Mouse (Mus musculus) limb, embryonic 14.5 days (tissue): ENCODE measurements at regions not wholly inside any gene's neighbourhood (a gene's known extent, or its start where the extent isn't known, plus 50 kb on each side); places are given as distances from the start of the nearest gene placed in this dataset.

ENCODE experiments used
- ATAC-seq: fragments of 200-750 bp; cut with Nextera tagmentation; 2 replicates; pipeline ENCODE4 v1.8.0; 2017; ENCODE audit warnings: low read depth, moderate number of reproducible peaks, moderate TSS enrichment; ENCODE audit not compliant: low FRiP score
- DNase-seq: peaks from one replicate; pipeline ENCODE4 v3.0.0-alpha.2; 2015; ENCODE audit warnings: low spot score
- H3K27ac ChIP-seq: fragments of 300-500 bp; sonication (generic); replicated peaks from 2 replicates; pipeline ENCODE4 v1.5.1; 2014; ENCODE audit warnings: low read depth, mild to moderate bottlenecking, low read length, moderate library complexity, mixed read lengths
- H3K27me3 ChIP-seq: fragments of 300-500 bp; sonication (generic); 2 replicates; pipeline ENCODE4 v1.6.1; 2014; ENCODE audit warnings: low read length, mixed read lengths; ENCODE audit not compliant: control insufficient read depth, insufficient read depth
- H3K36me3 ChIP-seq: fragments of 300-500 bp; sonication (generic); 2 replicates; pipeline ENCODE4 v1.6.1; 2014; ENCODE audit warnings: mild to moderate bottlenecking, low read length, moderate library complexity, mixed read lengths; ENCODE audit not compliant: control insufficient read depth, insufficient read depth
- H3K4me1 ChIP-seq: fragments of 300-500 bp; sonication (generic); 2 replicates; pipeline ENCODE4 v1.6.1; 2014; ENCODE audit warnings: antibody characterized with exemption, low read length, mixed read lengths; ENCODE audit not compliant: control insufficient read depth, insufficient read depth
- H3K4me2 ChIP-seq: fragments of 300-500 bp; sonication (generic); replicated peaks from 2 replicates; pipeline ENCODE4 v1.6.1; 2014; ENCODE audit warnings: low read depth, mild to moderate bottlenecking, low read length, moderate library complexity; ENCODE audit not compliant: severe bottlenecking
- H3K4me3 ChIP-seq: fragments of 300-500 bp; sonication (generic); replicated peaks from 2 replicates; pipeline ENCODE4 v1.5.1; 2014; ENCODE audit warnings: low read length
- H3K9ac ChIP-seq: fragments of 300-500 bp; sonication (generic); 2 replicates; pipeline ENCODE4 v1.6.1; 2014; ENCODE audit warnings: mild to moderate bottlenecking, low read depth, low read length, moderate library complexity; ENCODE audit not compliant: severe bottlenecking
- H3K9me3 ChIP-seq: fragments of 300-500 bp; sonication (generic); 2 replicates; pipeline ENCODE4 v1.6.1; 2016; ENCODE audit warnings: low read length; ENCODE audit not compliant: control insufficient read depth
- POLR2A ChIP-seq: fragments of 200-500 bp; IDR thresholded peaks from 2 replicates; pipeline ENCODE4 v1.8.0; 2012; ENCODE audit warnings: inconsistent platforms, mild to moderate bottlenecking, moderate library complexity, borderline replicate concordance; ENCODE audit not compliant: insufficient read depth, insufficient read length; ENCODE audit errors: extremely low read depth
- WGBS: fragments of 180-500 bp; shearing (Covaris S2); extraction: QIAGEN DNeasy Blood & Tissue Kit; methylation state at CpG from one replicate; pipeline ENCODE4 v1.1.7; 2014; 5-methylcytosine and 5-hydroxymethylcytosine counted together

DNA sequence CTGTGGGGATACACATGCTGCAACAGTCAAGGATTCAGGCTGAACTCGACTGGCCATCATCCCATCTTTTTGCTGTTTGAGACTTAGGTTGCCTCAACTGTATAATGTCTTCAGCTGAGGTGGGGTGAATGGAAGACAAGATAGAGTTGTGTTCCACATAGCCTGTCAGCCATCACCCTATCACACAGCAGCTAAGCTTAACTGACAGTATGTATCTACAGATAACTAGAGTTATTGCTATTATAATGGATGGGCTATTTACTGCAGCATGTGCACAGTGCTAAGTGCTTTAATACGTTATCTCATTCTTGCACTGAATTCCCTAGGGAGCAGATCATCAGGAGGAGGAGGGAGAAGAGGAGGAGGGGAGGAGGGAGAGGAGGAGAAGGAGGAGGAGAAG lies 340.9 kb downstream of the Sox9 start:
- Histone ChIP-seq H3K9ac (no peak overlapping the region), H3K4me1 (peaks cover 23% of the 10 kb centered on the region), H3K4me3 (no peak overlapping the region), H3K4me2 (no peak overlapping the region), H3K9me3 (no peaks in the 10 kb centered on the region), H3K27me3 (no peaks in the 10 kb centered on the region), H3K36me3 (no peaks in the 10 kb centered on the region), H3K27ac (no peak overlapping the region)
- WGBS: 61% methylated on average over 2 of the region's 2 CpGs
- TF ChIP-seq POLR2A: no peak
- DNase-seq (no peak), ATAC-seq (no peak)

DNA sequence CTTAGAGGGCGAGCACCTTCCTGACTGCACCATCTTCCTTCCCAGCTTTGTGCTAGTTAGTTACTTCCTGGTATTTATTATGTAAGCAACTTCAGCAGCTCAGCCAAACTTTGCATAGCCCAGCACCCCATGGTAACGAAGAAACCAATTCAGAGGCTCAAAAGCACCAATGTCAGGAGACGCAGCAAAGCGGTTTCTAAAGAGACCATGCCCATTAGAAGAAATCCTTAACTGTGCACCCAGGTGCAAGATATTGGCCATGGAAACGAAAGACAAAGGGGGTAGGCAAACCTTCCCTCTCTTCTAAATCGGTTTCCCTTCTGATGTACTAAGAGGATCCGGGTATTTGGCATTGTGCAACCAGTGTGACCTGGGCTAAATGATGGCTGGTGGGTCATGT lies 343.8 kb downstream of the Sox9 start:
- no peak overlapping the region for H3K9ac ChIP-seq
- H3K27ac ChIP-seq: no peak overlapping the region
- H3K9me3 ChIP-seq: no peaks in the 10 kb centered on the region
- no peak for DNase-seq
- no peaks in the 10 kb centered on the region for H3K27me3 ChIP-seq
- peaks cover 22% of the 10 kb centered on the region for H3K4me1 ChIP-seq
- no peaks in the 10 kb centered on the region for H3K36me3 ChIP-seq
- no peak overlapping the region for H3K4me3 ChIP-seq
- 80% methylated on average over 7 of the region's 7 CpGs for WGBS
- ATAC-seq: no peak
- no peak overlapping the region for H3K4me2 ChIP-seq
- no peak for TF ChIP-seq POLR2A

GRCm38 (mm10) chr11:113129192-113129591 lies 347.2 kb downstream of the Sox9 start:
- H3K4me3 ChIP-seq: no peak overlapping the region
- H3K4me2 ChIP-seq: no peak overlapping the region
- H3K4me1 ChIP-seq: peaks cover 13% of the 10 kb centered on the region; the same call in 1 of the 2 replicates
- H3K9me3 ChIP-seq: no peaks in the 10 kb centered on the region
- ATAC-seq: no peak
- DNase-seq: no peak
- no peak overlapping the region for H3K27ac ChIP-seq
- H3K9ac ChIP-seq: no peak overlapping the region
- no peak for TF ChIP-seq POLR2A
- H3K36me3 ChIP-seq: no peaks in the 10 kb centered on the region
- WGBS: 87% methylated on average over 5 of the region's 5 CpGs
- no peaks in the 10 kb centered on the region for H3K27me3 ChIP-seq

DNA sequence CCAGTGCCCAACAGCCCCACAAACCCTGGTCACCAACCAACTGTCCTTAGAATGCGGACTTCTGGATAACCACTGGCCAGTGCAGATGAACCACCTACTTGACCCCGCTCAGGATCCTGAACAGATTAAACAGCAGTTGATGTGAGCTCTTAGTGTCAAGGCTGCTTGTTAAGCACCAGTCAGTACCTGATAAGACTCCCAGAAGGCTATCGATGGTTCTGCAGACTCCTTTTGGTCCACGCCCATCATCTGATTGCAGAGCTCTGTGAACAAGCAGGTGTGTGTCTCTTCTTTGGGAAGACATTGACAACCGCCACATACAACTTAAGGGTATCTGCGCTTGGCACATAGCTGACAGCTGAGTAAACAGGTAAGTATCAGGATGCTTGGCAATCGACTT lies 348.0 kb downstream of the Sox9 start:
- no peak overlapping the region for H3K9ac ChIP-seq
- no peak overlapping the region for H3K4me3 ChIP-seq
- no peak for DNase-seq
- TF ChIP-seq POLR2A: no peak
- WGBS: 98% methylated on average over 7 of the region's 7 CpGs
- H3K4me1 ChIP-seq: peaks cover 13% of the 10 kb centered on the region; the same call in 1 of the 2 replicates
- ATAC-seq: no peak
- H3K9me3 ChIP-seq: no peaks in the 10 kb centered on the region
- no peak overlapping the region for H3K4me2 ChIP-seq
- no peaks in the 10 kb centered on the region for H3K36me3 ChIP-seq
- H3K27ac ChIP-seq: no peak overlapping the region
- no peaks in the 10 kb centered on the region for H3K27me3 ChIP-seq

DNA sequence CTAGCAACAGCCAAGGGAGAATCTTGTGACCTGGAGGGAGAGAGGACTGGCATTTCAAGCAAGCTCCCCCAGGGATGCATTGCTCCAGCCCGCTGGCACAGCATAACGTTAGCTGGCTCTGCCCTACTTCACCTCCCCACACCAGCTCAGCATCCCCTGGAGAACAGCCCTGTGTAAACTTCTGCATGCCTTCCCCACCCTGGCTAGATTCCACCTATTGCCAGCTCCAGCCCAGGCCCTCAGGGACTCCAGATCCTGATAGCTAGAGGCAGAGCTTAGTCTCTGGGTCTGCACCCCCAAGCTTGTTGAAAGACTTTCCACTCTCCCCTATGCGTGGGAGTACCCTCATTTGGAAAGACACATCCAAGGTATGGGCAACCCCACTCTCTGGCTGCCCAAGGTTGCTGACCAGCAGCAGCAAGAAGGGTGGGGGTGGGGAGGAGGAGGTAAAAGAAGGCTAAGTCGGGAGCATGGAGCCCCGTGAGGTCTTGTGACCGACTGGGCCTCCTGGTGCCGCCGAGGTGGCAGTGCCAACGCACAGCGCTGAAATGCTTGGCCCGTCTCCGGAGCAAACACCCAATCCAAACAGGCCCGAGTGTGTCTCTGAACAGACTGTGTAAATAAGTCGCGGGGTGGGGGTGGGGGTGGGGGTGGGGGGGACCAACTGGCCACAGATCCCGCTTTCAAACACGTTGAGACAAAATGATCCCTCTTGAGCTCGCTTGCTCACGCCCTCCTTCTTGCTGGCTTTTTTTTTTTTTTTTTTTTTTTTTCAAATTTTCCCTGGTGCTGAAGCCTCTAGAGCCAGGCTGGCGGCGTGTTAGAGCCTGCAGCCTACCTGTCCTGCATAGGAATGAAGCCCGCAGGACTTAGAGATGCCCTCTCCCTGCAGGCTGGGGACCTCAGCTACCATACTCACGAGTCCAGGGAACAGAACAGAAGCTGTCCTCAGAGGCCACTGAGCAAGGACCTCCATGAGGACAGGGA lies 350.3 kb downstream of the Sox9 start:
- WGBS: 69% methylated on average over 23 of the region's 23 CpGs
- no peak for ATAC-seq

More for the DNA sequence above, 350.3 kb downstream of the Sox9 start:
- no peak overlapping the region for H3K4me3 ChIP-seq
- H3K9ac ChIP-seq: no peak overlapping the region
- no peaks in the 10 kb centered on the region for H3K9me3 ChIP-seq
- H3K4me1 ChIP-seq: peaks cover 8% of the 10 kb centered on the region; the same call in 1 of the 2 replicates
- DNase-seq: no peak
- no peaks in the 10 kb centered on the region for H3K27me3 ChIP-seq
- H3K27ac ChIP-seq: no peak overlapping the region
- TF ChIP-seq POLR2A: no peak
- H3K4me2 ChIP-seq: no peak overlapping the region
- no peaks in the 10 kb centered on the region for H3K36me3 ChIP-seq
